Mouse (Mus musculus) MEL (cell line): ENCODE results near the gene Add2.

Source experiments
- CTCF ChIP-seq, 3 experiments: IDR thresholded peaks in 2 of 3; conservative IDR thresholded peaks in 1 of 3; 2 replicates each; pipeline ENCODE4 v1.5.1; 2011 to 2012; ENCODE audit warnings: low read length in 3 of 3, low read depth in 2 of 3, mild to moderate bottlenecking in 2 of 3, improper control_type of control experiment in 1 of 3, inconsistent platforms in 1 of 3, mixed read lengths in 1 of 3, moderate library complexity in 1 of 3; ENCODE audit not compliant: control insufficient read depth in 1 of 3, insufficient read depth in 1 of 3, poor library complexity in 1 of 3, severe bottlenecking in 1 of 3
- POLR2A ChIP-seq, 2 experiments: IDR thresholded peaks; 2 replicates each; pipeline ENCODE4 v1.6.1; 2011 to 2012; ENCODE audit warnings: low read length in 2 of 2, mild to moderate bottlenecking in 2 of 2, control low read depth in 1 of 2, improper control_type of control experiment in 1 of 2, low read depth in 1 of 2, moderate library complexity in 1 of 2; ENCODE audit not compliant: control insufficient read depth in 1 of 2, insufficient read depth in 1 of 2, poor library complexity in 1 of 2
- POLR2AphosphoS2 ChIP-seq: IDR thresholded peaks from 2 replicates; pipeline ENCODE4 v1.6.1; 2011; ENCODE audit warnings: low read length, improper control_type of control experiment

DNA sequence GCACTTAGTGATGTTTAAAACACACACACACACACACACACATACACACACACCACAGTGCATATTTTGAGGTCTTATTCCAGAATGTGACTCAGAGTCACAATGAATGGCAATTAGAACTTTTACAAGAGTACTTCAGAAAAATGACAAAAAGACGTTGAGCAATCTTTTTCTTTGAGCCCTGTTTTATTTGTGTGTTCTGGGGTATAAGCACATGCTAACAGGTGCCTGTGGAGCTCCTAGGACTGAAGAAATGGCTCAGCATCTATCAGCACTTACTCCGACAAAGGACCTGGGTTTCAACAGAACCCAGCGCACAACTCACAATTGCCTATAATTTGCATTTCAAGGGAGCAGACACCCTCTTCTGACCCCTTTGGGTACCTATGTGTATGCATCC lies 135.5 kb downstream of the Add2 start:
- TF ChIP-seq CTCF (IDR thresholded peaks at IDR 0.05 in 2 of 3, conservative IDR thresholded peaks at IDR 0.05 in 1 of 3; ENCODE audit: control insufficient read depth in 1 of 3, insufficient read depth in 1 of 3, low read depth in 2 of 3, low read length in 3 of 3, poor library complexity in 1 of 3, severe bottlenecking in 1 of 3) (no peak), POLR2A (IDR thresholded peaks at IDR 0.05; ENCODE audit: control insufficient read depth in 1 of 2, insufficient read depth in 1 of 2, low read depth in 1 of 2, low read length in 2 of 2, poor library complexity in 1 of 2) (no peak), POLR2AphosphoS2 (no peak)
